Mouse (Mus musculus) embryonic facial prominence, embryonic 10.5 days (tissue): ENCODE results near the gene 5730455P16Rik. TPM values are rescaled to one million over a fixed set of nuclear protein-coding genes. Genes with fewer than 3 reads are reported as not detected.
"Not testable (repeated sequence)": the region's sequence is repeated elsewhere in the genome, so short reads cannot be mapped to it uniquely, and the experiment has no call there.

Source experiments
- DNase-seq: peaks from one replicate; pipeline ENCODE4 v3.0.0-alpha.2; 2017; ENCODE audit warnings: low spot score
- H3K27ac ChIP-seq: fragments of 300-500 bp; sonication (generic); replicated peaks from 2 replicates; pipeline ENCODE4 v1.5.1; 2016; ENCODE audit warnings: mild to moderate bottlenecking
- H3K27me3 ChIP-seq: fragments of 300-500 bp; sonication (generic); replicated peaks from 2 replicates; pipeline ENCODE4 v1.6.1; 2016; ENCODE audit warnings: low read depth, mild to moderate bottlenecking; ENCODE audit not compliant: poor library complexity, severe bottlenecking
- H3K36me3 ChIP-seq: fragments of 300-500 bp; sonication (generic); replicated peaks from 2 replicates; pipeline ENCODE4 v1.6.1; 2016; ENCODE audit warnings: mild to moderate bottlenecking, moderate library complexity
- H3K4me1 ChIP-seq: fragments of 300-500 bp; sonication (generic); 2 replicates; pipeline ENCODE4 v1.6.1; 2016
- H3K4me3 ChIP-seq: fragments of 300-500 bp; sonication (generic); 2 replicates; pipeline ENCODE4 v1.5.1; 2016; ENCODE audit warnings: mild to moderate bottlenecking, moderate library complexity
- H3K9me3 ChIP-seq: fragments of 300-500 bp; sonication (generic); 2 replicates; pipeline ENCODE4 v1.6.1; 2016; ENCODE audit warnings: mild to moderate bottlenecking
- WGBS: fragments of 180-500 bp; shearing (Covaris S2); methylation state at CpG from one replicate; pipeline ENCODE4 v1.1.7; 2016; 5-methylcytosine and 5-hydroxymethylcytosine counted together
- polyA plus RNA-seq: library from polyadenylated mRNA; unstranded; fragments of >200 nt; fragmentation: Nextera tagmentation; extraction: Ambion mirVana; gene quantifications from 2 replicates; pipeline ENCODE4 v1.2.1, GENCODE M21; 2016

The 5730455P16Rik gene
- polyA plus RNA-seq, 1 experiment from 2014 or later: 22.4 TPM

DNA sequence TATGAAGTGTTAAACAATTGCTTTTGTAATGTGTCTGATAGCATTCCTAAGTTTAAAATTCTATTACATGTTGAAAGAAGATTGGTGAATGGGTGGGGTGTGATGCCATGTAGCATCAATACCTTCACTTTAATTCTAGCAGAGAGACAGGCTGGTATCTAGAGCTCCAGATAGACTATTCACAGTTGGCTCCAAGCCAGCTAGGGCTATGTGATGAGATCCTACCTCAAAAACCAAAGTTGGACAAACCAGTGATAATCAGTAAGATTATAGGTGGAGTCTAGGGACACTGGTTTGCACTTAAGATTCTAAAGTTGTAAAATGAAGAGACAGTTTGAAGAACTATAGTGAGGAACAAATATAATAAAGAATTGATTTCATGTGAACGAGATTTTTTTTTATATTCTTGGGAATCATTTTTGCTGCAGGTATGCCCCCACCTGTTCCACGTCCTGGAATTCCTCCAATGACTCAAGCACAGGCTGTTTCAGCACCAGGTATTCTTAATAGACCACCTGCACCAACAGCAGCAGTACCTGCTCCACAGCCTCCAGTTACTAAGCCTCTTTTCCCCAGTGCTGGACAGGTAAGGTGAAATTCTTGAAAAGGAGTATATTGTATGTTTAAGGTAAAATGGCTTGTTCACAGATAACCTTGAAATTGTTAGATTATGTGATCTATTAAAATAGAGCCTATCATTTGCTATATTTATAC is 13.7 kb upstream of the 5730455P16Rik start:
- H3K9me3 ChIP-seq: no peaks in the 10 kb centered on the region
- H3K27me3 ChIP-seq: no peaks in the 10 kb centered on the region
- DNase-seq: no peak
- H3K36me3 ChIP-seq: peaks cover 100% of the 10 kb centered on the region
- no peak overlapping the region for H3K27ac ChIP-seq
- WGBS: 93% methylated on average over 2 of the region's 2 CpGs
- H3K4me3 ChIP-seq: no peak overlapping the region
- H3K4me1 ChIP-seq: peaks cover 5% of the 10 kb centered on the region

GRCm38 (mm10) chr11:80389885-80390284 is 12.1 kb upstream of the 5730455P16Rik start:
- WGBS: 89% methylated on average over 1 of the region's 1 CpGs
- H3K36me3 ChIP-seq: peaks cover 100% of the 10 kb centered on the region

DNA sequence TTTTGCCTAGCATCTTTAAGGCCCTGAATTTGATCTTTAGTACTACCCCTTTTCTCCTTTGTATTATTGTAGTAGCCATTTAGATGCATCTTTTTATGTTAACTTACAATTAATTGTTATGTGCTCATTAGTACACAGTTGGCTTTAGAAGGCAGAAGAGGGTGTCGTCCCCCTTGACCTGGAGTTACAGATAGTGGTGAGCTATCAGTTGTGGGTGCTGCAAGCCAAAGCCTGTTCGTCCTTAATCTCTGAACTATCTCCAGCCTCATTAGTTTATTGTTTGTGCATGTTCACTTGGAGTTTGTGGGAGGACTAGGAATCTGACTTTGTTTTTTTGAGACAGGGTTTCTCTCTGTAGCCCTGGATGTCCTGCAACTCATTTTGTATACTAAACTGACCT is 9.0 kb upstream of the 5730455P16Rik start:
- no peak for DNase-seq
- Histone ChIP-seq H3K27ac (no peak overlapping the region), H3K4me1 (peaks cover 30% of the 10 kb centered on the region), H3K9me3 (no peaks in the 10 kb centered on the region), H3K27me3 (no peaks in the 10 kb centered on the region), H3K4me3 (peak overlapping the region; percentile 96), H3K36me3 (peaks cover 76% of the 10 kb centered on the region)
- 86% methylated on average over 2 of the region's 2 CpGs for WGBS

More at GRCm38 (mm10) chr11:80389885-80390284, 12.1 kb upstream of the 5730455P16Rik start:
- Histone ChIP-seq H3K9me3 (no peaks in the 10 kb centered on the region), H3K27me3 (no peaks in the 10 kb centered on the region), H3K4me3 (no peak overlapping the region), H3K27ac (no peak overlapping the region), H3K4me1 (peaks cover 21% of the 10 kb centered on the region)
- DNase-seq: no peak

- H3K27me3 ChIP-seq: no peaks in the 10 kb centered on the region
- no peaks in the 10 kb centered on the region for H3K9me3 ChIP-seq
- H3K4me1 ChIP-seq: peaks cover 30% of the 10 kb centered on the region
- no peak overlapping the region for H3K27ac ChIP-seq
- peak overlapping the region; percentile 96 for H3K4me3 ChIP-seq
- WGBS: 74% methylated on average over 4 of the region's 4 CpGs
- peaks cover 58% of the 10 kb centered on the region for H3K36me3 ChIP-seq
- no peak for DNase-seq
These were observed 7.2 kb upstream of the 5730455P16Rik start for GRCm38 (mm10) chr11:80385055-80385454.

DNA sequence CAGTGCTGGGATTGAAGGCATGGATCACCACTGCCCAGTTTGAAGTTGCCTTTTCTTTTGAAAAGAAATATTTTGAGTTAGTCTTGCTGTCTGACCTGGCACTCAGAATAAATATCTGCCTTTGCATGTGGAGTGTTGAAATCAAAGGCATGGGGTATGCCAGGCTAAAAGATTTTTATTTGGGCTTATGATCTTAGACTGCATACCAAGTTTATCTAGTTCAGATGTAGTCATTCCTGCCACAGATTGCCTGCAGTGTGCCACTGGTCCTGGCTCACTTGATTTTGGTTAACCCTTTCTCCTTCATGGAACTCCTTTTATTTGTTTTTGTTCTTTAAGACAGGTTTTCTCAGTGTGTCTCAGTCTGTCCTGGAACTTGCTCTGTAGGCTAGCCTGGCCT is 6.6 kb upstream of the 5730455P16Rik start:
- no peaks in the 10 kb centered on the region for H3K9me3 ChIP-seq
- peak overlapping the region; percentile 96 for H3K4me3 ChIP-seq
- peaks cover 53% of the 10 kb centered on the region for H3K36me3 ChIP-seq
- peak overlapping the region; percentile 63 for H3K27ac ChIP-seq
- no peaks in the 10 kb centered on the region for H3K27me3 ChIP-seq
- no peak for DNase-seq
- peaks cover 30% of the 10 kb centered on the region for H3K4me1 ChIP-seq

GRCm38 (mm10) chr11:80383626-80384046 is 5.8 kb upstream of the 5730455P16Rik start:
- peaks cover 44% of the 10 kb centered on the region for H3K36me3 ChIP-seq
- WGBS: under 1% methylated on average over 20 of the region's 20 CpGs
- peak; percentile 60 for DNase-seq
- no peaks in the 10 kb centered on the region for H3K27me3 ChIP-seq
- H3K27ac ChIP-seq: peak overlapping the region; percentile 99
- peak overlapping the region; percentile 96 for H3K4me3 ChIP-seq
- H3K4me1 ChIP-seq: peaks cover 30% of the 10 kb centered on the region
- H3K9me3 ChIP-seq: no peaks in the 10 kb centered on the region

DNA sequence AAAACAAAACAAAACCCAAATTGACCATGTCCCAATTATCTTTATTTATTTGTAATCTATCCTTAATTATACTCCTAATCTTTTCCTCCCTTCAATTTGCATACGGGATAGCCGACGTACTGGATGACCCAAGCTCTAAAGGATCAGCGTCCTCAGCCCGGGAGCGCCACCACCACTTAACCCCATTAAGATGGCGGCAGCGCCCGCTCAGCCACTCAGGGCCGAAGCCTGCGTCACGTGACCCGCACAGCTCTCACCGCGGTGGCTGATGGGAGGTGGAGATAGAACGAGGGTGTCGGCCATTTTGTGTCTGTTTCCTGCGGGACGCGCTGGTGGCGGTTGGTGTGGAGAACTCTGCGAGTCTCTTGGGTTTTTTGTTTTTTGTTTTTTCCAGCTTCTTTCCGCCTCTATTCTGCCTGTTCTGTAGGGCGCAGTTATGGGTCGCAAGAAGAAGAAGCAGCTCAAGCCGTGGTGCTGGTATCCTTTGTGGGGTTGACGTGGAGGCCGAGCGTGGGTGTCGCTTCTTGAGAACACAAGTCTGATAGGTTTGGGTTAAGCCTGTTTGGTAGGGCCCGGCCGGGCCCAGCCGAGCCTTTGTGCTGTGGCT is 5.3 kb upstream of the 5730455P16Rik start, which contains the start of gene Zfp207:
Zfp207 (plus strand) TSS at position 261 of the 607 bp plus-strand sequence.
- peak; percentile 97 for DNase-seq
- H3K4me1 ChIP-seq: peaks cover 30% of the 10 kb centered on the region
- under 1% methylated on average over 33 of the region's 33 CpGs for WGBS

DNA sequence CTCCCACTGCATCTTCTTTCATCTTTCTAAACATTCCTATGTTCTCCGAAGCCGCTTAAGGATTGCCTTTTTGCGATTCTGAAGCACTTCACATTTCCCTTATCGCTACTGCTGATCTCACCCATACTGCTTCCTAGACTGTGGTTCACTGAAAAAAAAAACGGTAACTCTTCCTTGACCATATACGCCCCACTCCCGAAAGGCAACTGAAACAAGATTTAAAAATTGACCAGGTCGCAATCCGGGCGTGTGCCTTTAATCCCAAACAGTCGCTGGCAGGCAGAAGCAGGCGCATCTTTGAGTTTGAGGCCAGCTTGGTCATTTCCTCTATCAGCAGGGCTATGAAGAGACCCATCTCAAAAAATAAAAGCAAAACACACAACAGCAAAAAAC is 4.8 kb upstream of the 5730455P16Rik start:
- Histone ChIP-seq H3K27ac (peak overlapping the region; percentile 99), H3K4me1 (peaks cover 30% of the 10 kb centered on the region), H3K27me3 (no peaks in the 10 kb centered on the region), H3K9me3 (no peaks in the 10 kb centered on the region), H3K4me3 (peak overlapping the region; percentile 96), H3K36me3 (peaks cover 34% of the 10 kb centered on the region)
- peak; percentile 40 for DNase-seq
- WGBS: 10% methylated on average over 12 of the region's 12 CpGs

More for the DNA sequence above, 5.3 kb upstream of the 5730455P16Rik start, which contains the start of gene Zfp207:
- H3K4me3 ChIP-seq: peak within 1 kb of the TSS; percentile 96
- peak within 1 kb of the TSS; percentile 99 for H3K27ac ChIP-seq
- no peaks in the 10 kb centered on the region for H3K27me3 ChIP-seq
- H3K9me3 ChIP-seq: no peaks in the 10 kb centered on the region
- H3K36me3 ChIP-seq: peaks cover 39% of the 10 kb centered on the region

GRCm38 (mm10) chr11:80379184-80379583 is 1.4 kb upstream of the 5730455P16Rik start:
- H3K4me3 ChIP-seq: not testable (repeated sequence)

GRCm38 (mm10) chr11:80378452-80379068 is 726 bp upstream of the 5730455P16Rik start:
- not testable (repeated sequence) for H3K27me3 ChIP-seq, H3K9me3 ChIP-seq, DNase-seq
- peaks cover 17% of the 10 kb centered on the region for H3K4me1 ChIP-seq
- H3K27ac ChIP-seq: peak overlapping the region; percentile 93
- H3K4me3 ChIP-seq: peak overlapping the region; percentile 82
- WGBS: 71% methylated on average over 2 of the region's 2 CpGs
- H3K36me3 ChIP-seq: peaks cover 18% of the 10 kb centered on the region

More at GRCm38 (mm10) chr11:80379184-80379583, 1.4 kb upstream of the 5730455P16Rik start:
- Histone ChIP-seq H3K4me1 (peaks cover 17% of the 10 kb centered on the region), H3K36me3 (peaks cover 12% of the 10 kb centered on the region)
- H3K27me3 ChIP-seq, H3K27ac ChIP-seq, H3K9me3 ChIP-seq, DNase-seq: not testable (repeated sequence)
- 95% methylated on average over 7 of the region's 7 CpGs for WGBS

DNA sequence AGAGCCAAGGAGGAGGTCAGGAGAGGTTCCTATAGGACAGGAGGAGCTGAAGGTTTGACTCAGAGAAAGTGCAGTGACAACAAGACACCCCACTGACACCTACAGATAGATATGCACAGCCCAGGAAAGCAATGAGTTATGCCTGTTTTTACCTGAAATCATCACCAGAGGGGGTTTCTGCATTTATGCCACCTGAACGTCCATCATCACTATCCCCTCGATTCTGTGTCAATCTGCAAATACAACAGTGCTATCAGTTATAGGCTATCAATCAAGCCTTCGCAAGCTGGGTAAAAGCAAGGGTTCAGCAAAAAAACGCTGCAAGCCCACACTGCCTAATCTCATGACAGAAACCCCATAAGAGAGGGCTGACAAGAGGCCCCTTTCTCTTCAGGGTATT is 1.2 kb downstream of the 5730455P16Rik start:
- Histone ChIP-seq H3K9me3 (no peaks in the 10 kb centered on the region), H3K4me1 (peaks cover 12% of the 10 kb centered on the region), H3K4me3 (peak overlapping the region; percentile 82), H3K36me3 (peaks cover 37% of the 10 kb centered on the region), H3K27ac (no peak overlapping the region), H3K27me3 (no peaks in the 10 kb centered on the region)
- DNase-seq: no peak
- WGBS: 72% methylated on average over 4 of the region's 4 CpGs

GRCm38 (mm10) chr11:80368949-80369348 is 8.9 kb downstream of the 5730455P16Rik start:
- Histone ChIP-seq H3K9me3 (no peaks in the 10 kb centered on the region), H3K4me1 (no peaks in the 10 kb centered on the region), H3K4me3 (no peak overlapping the region), H3K36me3 (peaks cover 92% of the 10 kb centered on the region), H3K27me3 (no peaks in the 10 kb centered on the region), H3K27ac (no peak overlapping the region)
- 86% methylated on average over 1 of the region's 1 CpGs for WGBS
- DNase-seq: no peak
